Mouse (Mus musculus) limb, embryonic 11.5 days (tissue): ENCODE measurements at regions not wholly inside any gene's neighbourhood (a gene's known extent, or its start where the extent isn't known, plus 50 kb on each side); places are given as distances from the start of the nearest gene placed in this dataset.
"Not testable (repeated sequence)": the region's sequence is repeated elsewhere in the genome, so short reads cannot be mapped to it uniquely, and the experiment has no call there.

Source experiments
- ATAC-seq: fragments of 200-750 bp; cut with Nextera tagmentation; 2 replicates; pipeline ENCODE4 v1.8.0; 2017; ENCODE audit warnings: low read depth; ENCODE audit not compliant: insufficient number of reproducible peaks, low FRiP score, low TSS enrichment
- DNase-seq: peaks from one replicate; pipeline ENCODE4 v3.0.0-alpha.2; 2015; ENCODE audit warnings: low spot score
- H3K27ac ChIP-seq: fragments of 300-500 bp; sonication (generic); replicated peaks from 2 replicates; pipeline ENCODE4 v1.5.1; 2014; ENCODE audit warnings: low read depth, mild to moderate bottlenecking, low read length
- H3K27me3 ChIP-seq: fragments of 300-500 bp; sonication (generic); 2 replicates; pipeline ENCODE4 v1.6.1; 2014; ENCODE audit warnings: mild to moderate bottlenecking, low read length, mixed read lengths; ENCODE audit not compliant: control insufficient read depth, insufficient read depth
- H3K36me3 ChIP-seq: fragments of 300-500 bp; sonication (generic); 2 replicates; pipeline ENCODE4 v1.6.1; 2014; ENCODE audit warnings: mild to moderate bottlenecking, low read length, moderate library complexity, mixed read lengths; ENCODE audit not compliant: control insufficient read depth, insufficient read depth
- H3K4me1 ChIP-seq: fragments of 300-500 bp; sonication (generic); 2 replicates; pipeline ENCODE4 v1.6.1; 2014; ENCODE audit warnings: low read length, mixed read lengths; ENCODE audit not compliant: control insufficient read depth, insufficient read depth
- H3K4me2 ChIP-seq: fragments of 300-500 bp; sonication (generic); 2 replicates; pipeline ENCODE4 v1.6.1; 2014; ENCODE audit warnings: low read depth, mild to moderate bottlenecking, moderate library complexity; ENCODE audit not compliant: severe bottlenecking
- H3K4me3 ChIP-seq: fragments of 300-500 bp; sonication (generic); 2 replicates; pipeline ENCODE4 v1.5.1; 2014; ENCODE audit warnings: low read depth, low read length
- H3K9ac ChIP-seq: fragments of 300-500 bp; sonication (generic); 2 replicates; pipeline ENCODE4 v1.6.1; 2014; ENCODE audit warnings: mild to moderate bottlenecking, low read length
- H3K9me3 ChIP-seq: fragments of 300-500 bp; sonication (generic); 2 replicates; pipeline ENCODE4 v1.6.1; 2016; ENCODE audit warnings: low read length; ENCODE audit not compliant: control insufficient read depth
- WGBS: fragments of 180-500 bp; shearing (Covaris S2); extraction: QIAGEN DNeasy Blood & Tissue Kit; methylation state at CpG from one replicate; pipeline ENCODE4 v1.1.7; 2014; 5-methylcytosine and 5-hydroxymethylcytosine counted together

DNA sequence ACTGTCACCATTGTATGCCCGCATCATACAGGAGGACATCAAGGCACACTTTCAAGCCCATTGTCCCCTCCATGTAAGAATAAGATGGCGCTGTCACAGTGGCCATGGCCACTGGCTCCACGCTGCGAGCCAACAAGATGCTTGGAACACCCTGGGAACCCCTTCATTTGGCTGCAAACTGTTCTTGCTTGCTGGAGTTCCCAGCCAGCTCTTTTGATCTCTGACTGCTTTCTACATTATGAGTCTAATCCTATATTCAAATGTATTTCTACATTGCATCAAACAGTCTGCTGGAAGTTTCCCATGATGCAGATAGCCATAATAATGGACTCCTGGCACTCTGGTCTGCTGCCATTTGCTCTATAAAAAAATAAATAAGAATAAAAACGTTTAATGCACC lies 131.6 kb upstream of the Irx2 start:
- WGBS = 71% methylated on average over 5 of the region's 5 CpGs
- no peak for ATAC-seq
- Histone ChIP-seq H3K36me3 (no peaks in the 10 kb centered on the region), H3K4me3 (no peak overlapping the region), H3K9ac (no peak overlapping the region), H3K27ac (no peak overlapping the region), H3K4me2 (no peak overlapping the region), H3K4me1 (no peaks in the 10 kb centered on the region), H3K9me3 (no peaks in the 10 kb centered on the region), H3K27me3 (no peaks in the 10 kb centered on the region)
- no peak for DNase-seq

DNA sequence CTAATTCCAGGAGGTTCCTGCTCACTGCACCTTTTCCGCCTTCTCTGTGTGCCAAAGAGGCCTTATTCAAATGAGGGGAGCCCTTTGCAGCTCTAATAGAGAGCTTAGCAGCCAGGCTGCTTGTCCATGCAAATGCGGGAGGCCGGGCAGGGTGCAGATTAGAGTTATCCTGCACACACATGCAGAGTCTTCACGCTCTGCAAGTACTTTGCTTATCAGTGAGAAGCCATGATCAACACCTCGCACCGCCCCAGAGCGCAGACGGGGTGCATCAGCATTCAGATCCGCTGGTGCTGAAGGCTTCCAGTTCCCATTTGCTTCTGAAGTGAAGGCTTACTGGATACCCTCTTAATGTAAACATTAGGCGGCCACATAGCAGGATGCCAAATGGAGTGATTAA lies 131.1 kb upstream of the Irx2 start:
- Histone ChIP-seq H3K4me3 (no peak overlapping the region), H3K9me3 (no peaks in the 10 kb centered on the region), H3K36me3 (no peaks in the 10 kb centered on the region), H3K4me1 (no peaks in the 10 kb centered on the region), H3K27me3 (no peaks in the 10 kb centered on the region), H3K27ac (no peak overlapping the region), H3K4me2 (no peak overlapping the region), H3K9ac (no peak overlapping the region)
- DNase-seq = no peak
- no peak for ATAC-seq
- WGBS = 11% methylated on average over 10 of the region's 10 CpGs

DNA sequence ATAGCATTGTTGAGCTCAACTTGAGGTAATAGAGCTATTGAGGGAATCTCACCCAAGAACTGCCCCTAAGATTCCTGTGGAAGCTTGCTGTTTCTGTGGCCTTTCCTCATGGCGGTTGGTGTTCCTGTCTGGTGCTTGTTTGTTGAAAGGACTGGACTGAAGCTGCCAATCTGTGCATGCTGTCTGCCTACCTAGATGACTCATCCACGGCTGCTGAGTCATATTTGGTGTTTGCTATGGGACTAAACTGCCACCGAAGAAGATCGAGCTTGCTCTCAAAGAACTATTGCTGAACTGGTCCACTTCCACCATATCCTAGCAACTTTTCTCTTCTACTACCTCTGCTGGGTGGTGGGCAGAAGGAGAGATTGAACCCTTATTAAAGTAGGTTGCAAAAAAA lies 122.7 kb upstream of the Irx2 start:
- DNase-seq (no peak), ATAC-seq (no peak)
- Histone ChIP-seq H3K4me3 (no peak overlapping the region), H3K36me3 (no peaks in the 10 kb centered on the region), H3K9ac (no peak overlapping the region), H3K4me1 (no peaks in the 10 kb centered on the region), H3K4me2 (no peak overlapping the region), H3K9me3 (no peaks in the 10 kb centered on the region), H3K27me3 (no peaks in the 10 kb centered on the region), H3K27ac (no peak overlapping the region)
- 92% methylated on average over 4 of the region's 4 CpGs for WGBS

DNA sequence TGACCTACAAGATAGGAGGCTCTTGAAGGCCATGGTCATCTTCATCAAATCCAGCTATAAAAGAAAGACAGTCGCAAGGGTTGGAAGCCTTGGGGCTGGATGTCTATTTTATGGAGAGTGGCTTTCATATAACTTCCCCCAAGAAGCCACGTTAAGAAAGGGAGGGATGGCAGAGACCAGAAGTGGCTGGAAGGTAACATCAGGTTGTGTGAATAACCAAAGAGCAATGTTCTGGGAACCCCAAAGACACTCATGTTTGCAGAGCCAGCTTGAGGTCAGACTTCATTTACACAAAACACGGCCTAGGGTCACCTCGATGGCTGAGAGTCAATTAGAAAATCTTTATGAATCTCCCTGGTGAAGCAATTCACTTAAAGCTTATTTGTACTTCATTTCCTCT lies 90.0 kb upstream of the Irx2 start:
- H3K4me1 ChIP-seq = no peaks in the 10 kb centered on the region
- no peak overlapping the region for H3K27ac ChIP-seq
- no peak for ATAC-seq
- no peaks in the 10 kb centered on the region for H3K27me3 ChIP-seq
- H3K4me3 ChIP-seq = no peak overlapping the region
- no peak overlapping the region for H3K9ac ChIP-seq
- no peak for DNase-seq
- 83% methylated on average over 4 of the region's 4 CpGs for WGBS
- H3K9me3 ChIP-seq = no peaks in the 10 kb centered on the region
- H3K36me3 ChIP-seq = no peaks in the 10 kb centered on the region
- no peak overlapping the region for H3K4me2 ChIP-seq

DNA sequence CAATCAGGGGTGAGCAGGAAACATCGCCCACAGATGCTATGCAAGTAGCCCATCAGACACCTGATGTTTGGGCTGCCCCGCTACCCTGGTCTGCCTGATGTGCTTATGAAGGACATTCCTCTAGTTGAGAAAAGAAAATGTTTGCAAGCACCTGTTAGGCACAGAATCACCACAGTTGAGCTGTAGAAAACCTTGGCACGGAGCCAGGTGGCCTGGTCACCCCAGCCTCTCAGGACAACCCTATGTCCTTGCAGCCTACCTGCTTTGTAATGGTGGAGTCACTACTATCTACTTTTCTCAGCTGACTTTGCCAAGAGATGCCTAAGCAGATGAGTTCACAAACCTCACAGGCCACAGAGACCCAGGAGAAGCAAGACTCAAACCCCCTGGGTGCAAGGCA lies 86.9 kb upstream of the Irx2 start:
- DNase-seq = no peak
- WGBS = 87% methylated on average over 3 of the region's 3 CpGs
- no peak overlapping the region for H3K9ac ChIP-seq
- no peaks in the 10 kb centered on the region for H3K4me1 ChIP-seq
- no peaks in the 10 kb centered on the region for H3K27me3 ChIP-seq
- H3K4me2 ChIP-seq = no peak overlapping the region
- no peak overlapping the region for H3K4me3 ChIP-seq
- H3K36me3 ChIP-seq = no peaks in the 10 kb centered on the region
- H3K9me3 ChIP-seq = no peaks in the 10 kb centered on the region
- no peak for ATAC-seq
- no peak overlapping the region for H3K27ac ChIP-seq

DNA sequence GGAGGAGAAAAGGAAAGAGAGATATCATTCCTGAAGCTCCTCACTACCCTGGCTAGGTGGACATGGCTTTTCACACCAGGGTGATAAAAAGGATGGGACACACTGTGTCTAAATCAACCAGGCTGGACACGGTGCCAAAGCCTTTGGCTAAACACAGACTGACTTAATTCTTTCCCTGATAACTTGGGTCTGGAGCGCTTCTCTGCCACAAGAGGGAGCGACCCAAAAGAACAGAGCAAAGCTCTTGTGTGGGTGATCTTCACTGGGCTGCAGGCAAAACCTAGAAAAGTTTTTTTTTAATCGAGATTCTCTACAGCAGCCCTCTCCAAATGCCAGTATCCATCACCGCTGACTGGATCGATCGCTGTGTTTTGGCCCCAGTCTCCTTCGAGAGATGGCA lies 70.7 kb upstream of the Irx2 start:
- ATAC-seq = no peak
- Histone ChIP-seq H3K9me3 (no peaks in the 10 kb centered on the region), H3K36me3 (no peaks in the 10 kb centered on the region), H3K9ac (no peak overlapping the region), H3K27ac (no peak overlapping the region), H3K4me3 (no peak overlapping the region), H3K27me3 (peaks cover 19% of the 10 kb centered on the region), H3K4me1 (no peaks in the 10 kb centered on the region), H3K4me2 (no peak overlapping the region)
- DNase-seq = no peak
- 78% methylated on average over 8 of the region's 8 CpGs for WGBS

DNA sequence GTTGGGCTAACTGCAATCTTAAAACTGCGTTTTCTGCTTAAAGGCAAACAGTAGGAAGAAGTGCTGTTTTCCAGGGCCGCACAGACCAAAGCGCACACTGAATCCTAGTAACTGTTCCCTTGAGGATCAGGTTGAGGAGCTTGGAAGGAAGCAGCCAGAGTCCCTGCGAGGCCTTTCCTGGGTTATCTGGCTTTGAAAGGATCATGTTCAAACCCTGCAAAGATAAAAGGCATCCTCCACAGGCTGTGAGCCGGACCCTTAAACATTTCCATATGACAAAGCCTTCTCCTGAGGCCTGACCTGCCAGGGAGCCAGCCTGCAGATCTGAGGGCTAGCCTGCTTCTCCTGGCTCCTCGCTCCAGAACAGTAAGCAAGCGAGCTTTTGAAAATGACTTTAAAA lies 56.7 kb upstream of the Irx2 start:
- 10% methylated on average over 7 of the region's 7 CpGs for WGBS
- H3K27me3 ChIP-seq = peaks cover 3% of the 10 kb centered on the region; the same call in 1 of the 2 replicates

DNA sequence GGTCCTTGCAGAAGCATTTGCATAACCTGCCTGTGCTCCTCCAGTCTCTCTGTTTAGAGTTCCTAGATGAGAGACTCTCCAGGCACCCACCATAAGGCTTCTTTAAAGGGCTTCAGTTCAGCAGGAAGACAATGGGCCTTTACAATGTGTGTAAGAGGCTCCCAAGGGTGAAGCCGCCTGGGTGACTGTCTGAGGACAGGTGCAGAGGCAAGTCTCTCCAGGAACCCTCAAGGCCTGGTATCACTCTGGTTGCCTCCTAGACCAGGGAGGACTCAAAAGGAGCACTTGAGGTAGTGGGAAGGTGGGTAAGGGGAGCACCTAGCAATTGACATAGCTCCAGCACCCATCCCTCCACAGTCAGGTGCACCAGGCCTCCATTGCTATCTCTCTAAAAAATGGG lies 55.8 kb upstream of the Irx2 start:
- Histone ChIP-seq H3K9me3 (no peaks in the 10 kb centered on the region), H3K4me2 (no peak overlapping the region), H3K27me3 (peaks cover 3% of the 10 kb centered on the region; the same call in 1 of the 2 replicates), H3K4me1 (no peaks in the 10 kb centered on the region), H3K9ac (no peak overlapping the region), H3K36me3 (no peaks in the 10 kb centered on the region), H3K27ac (no peak overlapping the region), H3K4me3 (no peak overlapping the region)
- DNase-seq = no peak
- ATAC-seq = no peak
- 45% methylated on average over 1 of the region's 1 CpGs for WGBS

More for the DNA sequence above, 56.7 kb upstream of the Irx2 start:
- DNase-seq (peak; percentile 29), ATAC-seq (no peak)
- Histone ChIP-seq H3K4me1 (no peaks in the 10 kb centered on the region), H3K9me3 (no peaks in the 10 kb centered on the region), H3K36me3 (no peaks in the 10 kb centered on the region), H3K9ac (no peak overlapping the region), H3K4me3 (no peak overlapping the region), H3K4me2 (no peak overlapping the region), H3K27ac (no peak overlapping the region)

DNA sequence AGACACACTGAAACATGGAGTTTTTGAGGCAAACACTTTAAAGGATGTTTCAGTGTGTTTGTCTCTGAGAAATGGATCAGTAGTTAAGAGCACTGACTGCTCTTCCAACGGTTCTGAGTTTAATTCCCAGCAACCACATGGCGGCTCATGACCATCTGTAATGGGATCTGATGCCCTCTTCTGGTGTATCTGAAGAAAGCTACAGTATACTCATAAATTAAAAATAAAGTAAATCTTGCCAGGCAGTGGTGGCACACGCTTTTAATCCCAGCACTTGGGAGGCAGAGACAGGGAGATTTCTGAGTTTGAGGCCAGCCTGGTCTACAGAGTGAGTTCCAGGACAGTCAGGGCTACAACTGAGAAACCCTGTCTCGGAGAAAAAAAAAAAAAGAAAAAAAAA lies 54.5 kb upstream of the Irx2 start:
- not testable (repeated sequence) for H3K36me3 ChIP-seq, H3K9ac ChIP-seq, H3K27ac ChIP-seq, H3K9me3 ChIP-seq, ATAC-seq, H3K4me3 ChIP-seq, H3K4me2 ChIP-seq, H3K27me3 ChIP-seq, H3K4me1 ChIP-seq, DNase-seq
- WGBS = 72% methylated on average over 4 of the region's 4 CpGs
